In genomic region chr10:70485287-70485612, GRCm38 (mm10) we compare ENCODE assay signal across 8 mouse cellular contexts. TPM values are rescaled to one million over a fixed set of nuclear protein-coding genes. Genes with fewer than 3 reads are reported as not detected.
DNase-seq lines count a peak whose midpoint lies in the region; ATAC-seq lines count a peak whose summit lies in the region.

No protein-coding gene starts in this region.

- H3K36me3 ChIP-seq in lung, embryonic 15.5 days: no peaks in the 10 kb centered on the region
- peaks cover 2% of the 10 kb centered on the region; the same call in 1 of the 2 replicates for H3K36me3 ChIP-seq in hindbrain, embryonic 16.5 days (ENCODE audit: control insufficient read depth, insufficient read depth, low read length)
- H3K36me3 ChIP-seq in neural tube, embryonic 14.5 days (ENCODE audit: control insufficient read depth, insufficient read depth, low read length): peaks cover 6% of the 10 kb centered on the region; the same call in 1 of the 2 replicates

- H3K9ac ChIP-seq in lung, embryonic 15.5 days: no peak overlapping the region
- H3K9ac ChIP-seq in hindbrain, embryonic 16.5 days (ENCODE audit: low read depth, low read length): peak overlapping the region; percentile 33
- 0 out of 2 replicates have a peak overlapping the region, but pooled peaks have one; percentile 39 for H3K9ac ChIP-seq in neural tube, embryonic 14.5 days (replicated peaks; ENCODE audit: low read depth, low read length)

- H3K27me3 ChIP-seq in lung, embryonic 15.5 days: no peaks in the 10 kb centered on the region
- H3K27me3 ChIP-seq in hindbrain, embryonic 16.5 days (replicated peaks; ENCODE audit: control insufficient read depth, insufficient read depth, low read length): no peaks in the 10 kb centered on the region
- no peaks in the 10 kb centered on the region for H3K27me3 ChIP-seq in neural tube, embryonic 14.5 days (ENCODE audit: control insufficient read depth, insufficient read depth, low read length)

- DNase-seq in adrenal gland, adult 2 months: peak; percentile 35
- no peak for DNase-seq in adrenal gland, adult (ENCODE audit: inconsistent age in 2 of 2, low spot score in 1 of 2)
- DNase-seq in lung, postnatal 25 days (ENCODE audit: low spot score): no peak
- no peak for DNase-seq in urinary bladder, postnatal 4 days (ENCODE audit: low spot score in 2 of 2)
- no peak for DNase-seq in spleen, postnatal 10 days (ENCODE audit: low spot score in 2 of 2)

- peak overlapping the region; percentile 7; the same call in 1 of the 2 replicates for H3K27ac ChIP-seq in lung, embryonic 15.5 days
- H3K27ac ChIP-seq in hindbrain, embryonic 16.5 days (ENCODE audit: low read depth, low read length): peak overlapping the region; percentile 78
- H3K27ac ChIP-seq in neural tube, embryonic 14.5 days (ENCODE audit: low read depth, low read length): peak overlapping the region; percentile 66

- H3K4me1 ChIP-seq in lung, embryonic 15.5 days: peaks cover 17% of the 10 kb centered on the region; the same call in 1 of the 2 replicates
- H3K4me1 ChIP-seq in hindbrain, embryonic 16.5 days (ENCODE audit: control insufficient read depth, insufficient read depth, low read depth, low read length): peaks cover 12% of the 10 kb centered on the region
- peaks cover 10% of the 10 kb centered on the region; the same call in 1 of the 2 replicates for H3K4me1 ChIP-seq in neural tube, embryonic 14.5 days (ENCODE audit: control insufficient read depth, insufficient read depth, low read length)

- H3K4me3 ChIP-seq in lung, embryonic 15.5 days: no peak overlapping the region
- H3K4me3 ChIP-seq in hindbrain, embryonic 16.5 days (ENCODE audit: low read length): no peak overlapping the region
- H3K4me3 ChIP-seq in neural tube, embryonic 14.5 days (ENCODE audit: low read depth, low read length): no peak overlapping the region

- no peaks in the 10 kb centered on the region for H3K9me3 ChIP-seq in lung, embryonic 15.5 days
- H3K9me3 ChIP-seq in hindbrain, embryonic 16.5 days (ENCODE audit: control insufficient read depth, low read length): no peaks in the 10 kb centered on the region
- H3K9me3 ChIP-seq in neural tube, embryonic 14.5 days (ENCODE audit: control insufficient read depth, low read length): no peaks in the 10 kb centered on the region

- peak; percentile 31; the same call in 1 of the 2 replicates for ATAC-seq in lung, embryonic 15.5 days (ENCODE audit: borderline replicate concordance, extremely low read depth, low FRiP score, low TSS enrichment)
- ATAC-seq in hindbrain, embryonic 16.5 days: peak; percentile 81
- ATAC-seq in neural tube, embryonic 14.5 days (ENCODE audit: low read depth): peak; percentile 78

- WGBS in lung, embryonic 15.5 days: 40% methylated on average over 7 of the region's 7 CpGs
- WGBS in hindbrain, embryonic 16.5 days: 12% methylated on average over 7 of the region's 7 CpGs
- WGBS in neural tube, embryonic 14.5 days: 7% methylated on average over 7 of the region's 7 CpGs

- no peak overlapping the region for H3K4me2 ChIP-seq in lung, embryonic 15.5 days
- H3K4me2 ChIP-seq in hindbrain, embryonic 16.5 days (ENCODE audit: low read length): peak overlapping the region; percentile 45
- peak overlapping the region; percentile 39; the same call in 1 of the 2 replicates for H3K4me2 ChIP-seq in neural tube, embryonic 14.5 days (ENCODE audit: low read depth, low read length)

RNA-seq across cellular contexts. Expression of gene Fam13c, which starts 45.0 kb away (rescaled TPM):
- 10 to 100 TPM; 12.8 to 27.5 TPM for total RNA-seq in adrenal gland, adult 2 months (2021)
- 5.7 and 6.0 TPM in 2 replicates for polyA plus RNA-seq in adrenal gland, adult 2 months (2012; rRNA removed)
- polyA plus RNA-seq in lung, embryonic 15.5 days (2015; fragmentation: Nextera tagmentation; extraction: Ambion mirVana): 10.0 and 10.1 TPM in 2 replicates
- polyA plus RNA-seq in hindbrain, embryonic 16.5 days (2015; fragmentation: Nextera tagmentation; extraction: Ambion mirVana): 24.7 and 25.5 TPM in 2 replicates
- polyA plus RNA-seq in neural tube, embryonic 14.5 days (2014; fragmentation: Nextera tagmentation; extraction: Ambion mirVana): 21.8 and 22.4 TPM in 2 replicates

Comparison
In these comparisons a context has a peak if more than half of its experiments do, and no peak if none do; other contexts are left out.
1. ATAC-seq: peak in every context shown above with its lines; median percentile 81 in hindbrain, embryonic 16.5 days; 78 in neural tube, embryonic 14.5 days; 31 in lung, embryonic 15.5 days.
2. H3K27ac ChIP-seq: peak in every context shown above with its lines; median percentile 78 in hindbrain, embryonic 16.5 days; 66 in neural tube, embryonic 14.5 days; 7 in lung, embryonic 15.5 days.